Mouse (Mus musculus): ENCODE measurements around the gene Gstp3. TPM values are rescaled to one million over a fixed set of nuclear protein-coding genes. Genes with fewer than 3 reads are reported as not detected.

Gene Gstp3
- total and polyA plus RNA-seq, 3 experiments = 1.4 TPM; not detected in 2

GRCm38 (mm10) chr19:4052516-4053030, 6.8 kb downstream of the Gstp3 start (continued):
- TF ChIP-seq IRF4 (IDR thresholded peaks at IDR 0.05; ENCODE audit: low read depth, low read length) = peak; percentile 93
- TF ChIP-seq TCF12 (IDR thresholded peaks at IDR 0.05; ENCODE audit: low read depth, low read length) = peak; percentile 87
- no peak; the same call in none of the 2 replicates for TF ChIP-seq RAD21 (IDR thresholded peaks at IDR 0.05; ENCODE audit: low read depth, low read length)
- TF ChIP-seq JUN (IDR thresholded peaks at IDR 0.05; ENCODE audit: insufficient read depth, low read depth, low read length) = peak; percentile 84
- peak; percentile 94 for TF ChIP-seq ZNF384 (IDR thresholded peaks at IDR 0.05; ENCODE audit: low read depth, low read length)
- no peak for TF ChIP-seq POLR2A (IDR thresholded peaks at IDR 0.05; ENCODE audit: low read depth, low read length)
- peak; percentile 96 for TF ChIP-seq EP300 (IDR thresholded peaks at IDR 0.05; ENCODE audit: low read length)
- TF ChIP-seq NELFE (IDR thresholded peaks at IDR 0.05; ENCODE audit: low read depth, low read length) = no peak
- TF ChIP-seq BHLHE40 (IDR thresholded peaks at IDR 0.05; ENCODE audit: low read depth, low read length) = peak; percentile 68
- TF ChIP-seq TBP (conservative IDR thresholded peaks at IDR 0.05; ENCODE audit: low read depth, low read length) = no peak

GRCm38 (mm10) chr19:4051741-4052515, 7.4 kb downstream of the Gstp3 start:
- in situ Hi-C loops (cut with MboI; ENCODE audit: low pct_ligation_motif_present, low pct_unique_long_range_greater_than_20kb, low sequenced_read_pairs) = loop anchor here (5.0 kb wide), 2 partner anchors 35 kb away; no protein-coding TSS in a partner anchor
- H3K4me2 ChIP-seq (ENCODE audit: insufficient read depth, low read depth, poor library complexity, severe bottlenecking) = peak overlapping the region; percentile 63
- peak; percentile 78 for DNase-seq (ENCODE audit: extremely low read depth)
- H3K27me3 ChIP-seq (replicated peaks) = no peaks in the 10 kb centered on the region
- dilution Hi-C loops (cut with MboI; ENCODE audit: extremely low pct_ligation_motif_present, extremely low pct_unique_long_range_greater_than_20kb, low sequenced_read_pairs) = no loop called here
- no peaks in the 10 kb centered on the region for H3K36me3 ChIP-seq (replicated peaks in 1 of 2; ENCODE audit: control insufficient read depth in 1 of 2, insufficient read depth in 1 of 2, low read length in 1 of 2)
- H3K4me1 ChIP-seq (ENCODE audit: control insufficient read depth in 1 of 2, insufficient read depth in 2 of 2) = peaks cover 11 to 45% of the 10 kb centered on the region in 2 experiments; a peak in 3 of 4 replicates
- H3K9me3 ChIP-seq (replicated peaks; ENCODE audit: low read length) = peaks cover 2% of the 10 kb centered on the region
- H3K4me3 ChIP-seq (replicated peaks in 1 of 3; ENCODE audit: low read depth in 2 of 3, low read length in 2 of 3, poor library complexity in 1 of 3) = no peak overlapping the region
- H3K9ac ChIP-seq (ENCODE audit: insufficient read depth, low read depth) = no peak overlapping the region; the same call in 1 of the 2 replicates
- H3K27ac ChIP-seq (ENCODE audit: insufficient read depth, low read depth) = peak overlapping the region; percentile 77
- H3K79me2 ChIP-seq (replicated peaks; ENCODE audit: control insufficient read depth, extremely low read depth, insufficient read depth, poor library complexity, severe bottlenecking) = no peaks in the 10 kb centered on the region
- TF ChIP-seq USF2 (conservative IDR thresholded peaks at IDR 0.05; ENCODE audit: low read depth, low read length) = no peak
- no peak for TF ChIP-seq GABPA (IDR thresholded peaks at IDR 0.05; ENCODE audit: insufficient replicate concordance, low read depth, low read length)
- TF ChIP-seq MAFK (IDR thresholded peaks at IDR 0.05; ENCODE audit: insufficient replicate concordance, low read length) = no peak
- TF ChIP-seq MAX (IDR thresholded peaks at IDR 0.05; ENCODE audit: low read length) = no peak
- peak; percentile 9; the same call in 1 of the 2 replicates for TF ChIP-seq ELF1 (IDR thresholded peaks at IDR 0.05; ENCODE audit: low read depth, low read length)
- 0 out of 2 replicates have a peak, but pooled peaks have one; percentile 19 for TF ChIP-seq BHLHE40 (IDR thresholded peaks at IDR 0.05; ENCODE audit: low read depth, low read length)
- no peak for TF ChIP-seq POLR2A (IDR thresholded peaks at IDR 0.05; ENCODE audit: low read depth, low read length)
- no peak for TF ChIP-seq PAX5 (IDR thresholded peaks at IDR 0.05; ENCODE audit: low read length)
- TF ChIP-seq TCF12 (IDR thresholded peaks at IDR 0.05; ENCODE audit: low read depth, low read length) = no peak
- no peak for TF ChIP-seq ZKSCAN1 (IDR thresholded peaks at IDR 0.05; ENCODE audit: borderline replicate concordance, low read depth, low read length)
- TF ChIP-seq JUND (conservative IDR thresholded peaks at IDR 0.05; ENCODE audit: low read depth, low read length) = no peak
- TF ChIP-seq USF1 (IDR thresholded peaks at IDR 0.05; ENCODE audit: low read depth, low read length) = no peak
- peak; percentile 16; the same call in 1 of the 2 replicates for TF ChIP-seq ZC3H11A (IDR thresholded peaks at IDR 0.05; ENCODE audit: low read depth, low read length)
- no peak for TF ChIP-seq HCFC1 (IDR thresholded peaks at IDR 0.05; ENCODE audit: low read depth, low read length)
- TF ChIP-seq MXI1 (IDR thresholded peaks at IDR 0.05; ENCODE audit: low read depth, low read length) = 0 out of 2 replicates have a peak, but pooled peaks have one; percentile 26
- peak; percentile 68 for TF ChIP-seq MEF2A (IDR thresholded peaks at IDR 0.05; ENCODE audit: borderline replicate concordance, low read depth, low read length)
- TF ChIP-seq ETS1 (conservative IDR thresholded peaks at IDR 0.05; ENCODE audit: low read depth, low read length) = 0 out of 2 replicates have a peak, but pooled peaks have one; percentile 10
- TF ChIP-seq ZNF384 (IDR thresholded peaks at IDR 0.05; ENCODE audit: low read depth, low read length) = peak; percentile 70
- TF ChIP-seq CHD2 (IDR thresholded peaks at IDR 0.05; ENCODE audit: low read length) = no peak
- no peak for TF ChIP-seq RCOR1 (conservative IDR thresholded peaks at IDR 0.05; ENCODE audit: low read depth, low read length)
- no peak for TF ChIP-seq NRF1 (IDR thresholded peaks at IDR 0.05; ENCODE audit: low read depth, low read length)
- no peak for TF ChIP-seq KAT2A (IDR thresholded peaks at IDR 0.05; ENCODE audit: insufficient replicate concordance, low read length)
- TF ChIP-seq E2F4 (IDR thresholded peaks at IDR 0.05; ENCODE audit: insufficient replicate concordance, low read depth, low read length) = no peak
- TF ChIP-seq JUN (IDR thresholded peaks at IDR 0.05; ENCODE audit: insufficient read depth, low read depth, low read length) = no peak
- TF ChIP-seq ZMIZ1 (IDR thresholded peaks at IDR 0.05; ENCODE audit: low read depth, low read length) = no peak
- no peak for TF ChIP-seq TBP (conservative IDR thresholded peaks at IDR 0.05; ENCODE audit: low read depth, low read length)
- TF ChIP-seq CTCF (conservative IDR thresholded peaks at IDR 0.05 in 1 of 2, IDR thresholded peaks at IDR 0.05 in 1 of 2; ENCODE audit: low read depth in 2 of 2, low read length in 2 of 2) = peak; percentile 76 to 88
- no peak for TF ChIP-seq POLR2AphosphoS2 (IDR thresholded peaks at IDR 0.05; ENCODE audit: low read depth, low read length)
- peak; percentile 54; the same call in 1 of the 2 replicates for TF ChIP-seq SIN3A (IDR thresholded peaks at IDR 0.05; ENCODE audit: low read length)
- TF ChIP-seq IRF4 (IDR thresholded peaks at IDR 0.05; ENCODE audit: low read depth, low read length) = peak; percentile 61
- TF ChIP-seq EP300 (IDR thresholded peaks at IDR 0.05; ENCODE audit: low read length) = peak; percentile 46

Measured in CH12.LX (cell line).